Mouse (Mus musculus) liver, embryonic 16.5 days (tissue): ENCODE data around the gene Fermt2. TPM values are rescaled to one million over a fixed set of nuclear protein-coding genes. Genes with fewer than 3 reads are reported as not detected.

ENCODE experiments used
- ATAC-seq: fragments of 200-750 bp; cut with Nextera tagmentation; 2 replicates; pipeline ENCODE4 v1.8.0; 2017; ENCODE audit warnings: low read depth, mild to moderate bottlenecking, moderate number of reproducible peaks, moderate library complexity
- H3K27ac ChIP-seq: fragments of 300-500 bp; sonication (generic); 2 replicates; pipeline ENCODE4 v1.5.1; 2014; ENCODE audit warnings: mild to moderate bottlenecking, low read length
- H3K27me3 ChIP-seq: fragments of 300-500 bp; sonication (generic); 2 replicates; pipeline ENCODE4 v1.6.1; 2014; ENCODE audit warnings: low read depth, low read length, mixed read lengths; ENCODE audit not compliant: control insufficient read depth, insufficient read depth
- H3K36me3 ChIP-seq: fragments of 300-500 bp; sonication (generic); 2 replicates; pipeline ENCODE4 v1.6.1; 2014; ENCODE audit warnings: mild to moderate bottlenecking; ENCODE audit not compliant: control insufficient read depth, insufficient read depth
- H3K4me1 ChIP-seq: fragments of 300-500 bp; sonication (generic); 2 replicates; pipeline ENCODE4 v1.6.1; 2014; ENCODE audit warnings: low read depth, low read length, mixed read lengths; ENCODE audit not compliant: control insufficient read depth
- H3K4me2 ChIP-seq: fragments of 300-500 bp; sonication (generic); 2 replicates; pipeline ENCODE4 v1.6.1; 2014; ENCODE audit warnings: low read depth, low read length, mixed read lengths
- H3K4me3 ChIP-seq: fragments of 300-500 bp; sonication (generic); 2 replicates; pipeline ENCODE4 v1.5.1; 2014; ENCODE audit warnings: low read depth, mild to moderate bottlenecking, low read length
- H3K9ac ChIP-seq: fragments of 300-500 bp; sonication (generic); 2 replicates; pipeline ENCODE4 v1.6.1; 2014; ENCODE audit warnings: low read depth, low read length
- H3K9me3 ChIP-seq: fragments of 300-500 bp; sonication (generic); replicated peaks from 2 replicates; pipeline ENCODE4 v1.6.1; 2016; ENCODE audit warnings: low read length; ENCODE audit not compliant: control insufficient read depth
- WGBS: fragments of 180-500 bp; shearing (Covaris S2); extraction: QIAGEN DNeasy Blood & Tissue Kit; methylation state at CpG from one replicate; pipeline ENCODE4 v1.1.7; 2014; ENCODE audit not compliant: insufficient replicate concordance; 5-methylcytosine and 5-hydroxymethylcytosine counted together
- polyA plus RNA-seq: library from polyadenylated mRNA; unstranded; fragments of >200 nt; fragmentation: Nextera tagmentation; extraction: Ambion mirVana; gene quantifications from 2 replicates; pipeline ENCODE4 v1.2.1, GENCODE M21; 2015

Fermt2 gene
- 44.8 and 50.4 TPM in 2 replicates for polyA plus RNA-seq

GRCm38 (mm10) chr14:45529411-45530363 lies at the start of gene Fermt2:
TSS of gene Fermt2 (minus strand) at chr14:45530118.
- Histone ChIP-seq H3K27me3 (peaks cover 34% of the 10 kb centered on the region), H3K4me2 (peak within 1 kb of the TSS; percentile 52), H3K9me3 (no peaks in the 10 kb centered on the region), H3K9ac (peak within 1 kb of the TSS; percentile 63), H3K4me3 (peak within 1 kb of the TSS; percentile 63), H3K4me1 (no peaks in the 10 kb centered on the region; the same call in 1 of the 2 replicates), H3K27ac (peak within 1 kb of the TSS; percentile 77), H3K36me3 (no peaks in the 10 kb centered on the region)
- under 1% methylated on average over 74 of the region's 126 CpGs for WGBS
- ATAC-seq = peak; percentile 91

DNA sequence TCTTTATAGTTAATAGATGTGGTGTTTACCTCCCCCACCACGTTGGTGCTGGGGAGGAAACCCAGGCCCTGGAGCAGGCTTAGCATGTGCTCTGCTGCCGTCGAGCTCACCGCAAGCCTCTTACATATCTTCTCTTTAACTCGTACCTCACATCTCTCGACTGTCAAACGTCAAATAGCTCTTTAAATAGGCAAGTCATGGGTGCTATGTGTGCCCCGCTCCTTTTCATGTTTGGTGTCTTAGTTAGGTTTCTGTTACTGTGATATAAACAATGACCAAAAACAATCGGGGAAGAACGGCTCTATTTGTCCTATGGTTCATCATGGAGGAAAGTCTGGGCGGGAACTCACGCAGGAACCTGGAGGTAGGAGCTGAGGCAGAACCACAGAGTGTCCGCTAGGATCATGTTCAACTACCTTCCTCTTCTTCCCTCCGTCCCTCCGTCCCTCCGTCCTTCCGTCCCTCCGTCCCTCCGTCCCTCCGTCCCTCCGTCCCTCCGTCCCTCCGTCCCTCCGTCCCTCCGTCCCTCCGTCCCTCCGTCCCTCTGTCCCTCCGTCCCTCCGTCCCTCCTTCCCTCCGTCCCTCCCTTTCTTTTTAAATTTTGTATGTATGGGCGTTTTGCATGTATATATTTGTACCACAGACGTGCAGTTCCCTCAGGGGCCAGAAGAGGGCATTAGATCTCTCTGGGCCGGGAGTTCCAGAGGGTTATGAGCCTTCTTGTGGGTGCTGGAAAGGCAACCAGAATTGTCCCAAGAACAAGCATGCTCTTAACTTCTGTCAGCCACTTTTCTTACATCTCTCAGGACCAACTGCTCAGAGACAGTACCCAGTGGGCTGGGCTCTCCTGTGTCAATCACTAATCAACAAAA lies 36.4 kb upstream of the Fermt2 start:
- 13% methylated on average over 32 of the region's 33 CpGs for whole genome bisulfite sequencing
- Histone ChIP-seq H3K36me3 (no peaks in the 10 kb centered on the region), H3K27ac (no peak overlapping the region), H3K9ac (no peak overlapping the region), H3K9me3 (no peaks in the 10 kb centered on the region), H3K4me2 (peak overlapping the region; percentile 44; the same call in 1 of the 2 replicates), H3K4me1 (no peaks in the 10 kb centered on the region; the same call in 1 of the 2 replicates), H3K27me3 (no peaks in the 10 kb centered on the region), H3K4me3 (peak overlapping the region; percentile 14)
- ATAC-seq = no peak

DNA sequence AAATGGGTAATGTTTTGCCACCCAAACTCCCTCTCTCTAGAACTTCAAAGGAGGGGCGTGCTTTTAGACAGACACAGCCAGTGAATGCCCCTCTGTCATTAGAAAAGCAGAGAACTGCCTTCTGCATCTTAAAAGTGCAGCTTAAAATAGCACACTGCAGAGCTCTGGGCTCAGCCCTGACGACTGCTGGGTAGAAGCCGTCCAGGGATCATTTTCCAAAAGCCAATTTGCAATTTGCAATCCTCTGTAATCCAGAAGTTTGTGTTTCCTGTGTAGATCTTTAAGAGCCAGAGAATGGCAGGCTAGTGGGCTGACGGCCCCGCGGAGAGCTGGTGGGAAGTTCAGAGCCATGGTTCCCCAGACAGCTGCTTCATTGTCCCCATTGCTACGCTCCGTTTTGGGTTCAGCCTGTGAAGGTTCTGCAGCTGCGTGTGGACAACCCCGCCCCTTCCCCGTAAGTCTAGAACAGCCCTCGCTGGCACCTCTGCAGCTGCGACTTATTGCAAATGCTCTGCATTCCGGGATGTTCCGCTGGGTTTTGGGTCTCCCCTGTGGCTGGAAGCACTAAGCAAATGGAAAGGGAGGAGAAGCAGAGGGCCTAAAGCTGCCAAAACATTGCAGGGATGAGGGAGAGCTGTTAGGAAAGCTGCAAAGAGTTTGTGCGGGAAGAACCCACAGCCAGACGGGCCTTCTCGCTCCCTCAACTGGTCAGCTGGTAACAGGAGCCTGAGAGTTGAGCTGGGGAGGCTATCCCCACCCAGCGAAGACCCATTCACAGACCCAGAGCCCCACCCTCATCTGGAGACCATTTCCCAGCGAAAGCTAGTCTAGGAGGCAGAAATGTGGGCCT lies 35.5 kb upstream of the Fermt2 start:
- Histone ChIP-seq H3K9me3 (no peaks in the 10 kb centered on the region), H3K27ac (no peak overlapping the region), H3K4me1 (no peaks in the 10 kb centered on the region; the same call in 1 of the 2 replicates), H3K4me3 (no peak overlapping the region), H3K9ac (no peak overlapping the region), H3K36me3 (no peaks in the 10 kb centered on the region), H3K27me3 (no peaks in the 10 kb centered on the region), H3K4me2 (peak overlapping the region; percentile 44)
- 21% methylated on average over 20 of the region's 20 CpGs for WGBS
- no peak for ATAC-seq

GRCm38 (mm10) chr14:45563577-45563976 lies 33.7 kb upstream of the Fermt2 start:
- no peak for ATAC-seq
- 72% methylated on average over 1 of the region's 1 CpGs for WGBS

GRCm38 (mm10) chr14:45561681-45562080 lies 31.8 kb upstream of the Fermt2 start:
- no peak overlapping the region for H3K27ac ChIP-seq
- H3K4me1 ChIP-seq = no peaks in the 10 kb centered on the region; the same call in 1 of the 2 replicates
- no peak overlapping the region for H3K4me3 ChIP-seq
- no peaks in the 10 kb centered on the region for H3K9me3 ChIP-seq
- H3K9ac ChIP-seq = no peak overlapping the region
- no peak overlapping the region for H3K4me2 ChIP-seq
- no peaks in the 10 kb centered on the region for H3K27me3 ChIP-seq
- no peak for ATAC-seq
- WGBS = 59% methylated on average over 6 of the region's 6 CpGs
- H3K36me3 ChIP-seq = no peaks in the 10 kb centered on the region

More at GRCm38 (mm10) chr14:45563577-45563976, 33.7 kb upstream of the Fermt2 start:
- no peak overlapping the region for H3K27ac ChIP-seq
- H3K9ac ChIP-seq = no peak overlapping the region
- H3K4me2 ChIP-seq = no peak overlapping the region
- H3K27me3 ChIP-seq = no peaks in the 10 kb centered on the region
- H3K9me3 ChIP-seq = no peaks in the 10 kb centered on the region
- no peak overlapping the region for H3K4me3 ChIP-seq
- H3K4me1 ChIP-seq = no peaks in the 10 kb centered on the region; the same call in 1 of the 2 replicates
- no peaks in the 10 kb centered on the region for H3K36me3 ChIP-seq

GRCm38 (mm10) chr14:45559018-45559417 lies 29.1 kb upstream of the Fermt2 start:
- H3K9me3 ChIP-seq = no peaks in the 10 kb centered on the region
- H3K36me3 ChIP-seq = no peaks in the 10 kb centered on the region
- no peak overlapping the region for H3K4me2 ChIP-seq
- 76% methylated on average over 1 of the region's 1 CpGs for WGBS
- H3K27me3 ChIP-seq = no peaks in the 10 kb centered on the region
- no peak overlapping the region for H3K9ac ChIP-seq
- no peak overlapping the region for H3K4me3 ChIP-seq
- H3K4me1 ChIP-seq = no peaks in the 10 kb centered on the region
- H3K27ac ChIP-seq = no peak overlapping the region
- ATAC-seq = no peak

GRCm38 (mm10) chr14:45554336-45554735 lies 24.4 kb upstream of the Fermt2 start:
- H3K9me3 ChIP-seq = no peaks in the 10 kb centered on the region

DNA sequence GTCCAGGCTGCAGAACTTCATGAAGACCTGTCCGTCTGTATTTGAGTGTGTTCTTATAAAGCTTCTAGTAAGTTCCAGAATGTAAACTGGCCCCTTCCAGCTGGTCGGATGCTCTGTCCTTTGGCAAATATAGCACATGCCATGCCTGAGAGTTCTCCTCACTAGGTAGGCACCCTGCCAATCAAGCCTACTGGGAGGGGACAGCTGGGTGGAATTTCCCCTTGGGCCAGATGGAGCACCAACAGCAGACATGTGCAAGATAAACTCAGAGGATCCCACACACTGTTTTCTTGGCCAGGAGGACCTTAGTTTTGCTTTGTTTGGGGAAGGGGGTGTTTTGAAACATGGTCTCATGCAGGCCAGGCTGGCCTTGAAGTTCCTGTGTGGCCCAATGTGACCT lies 23.9 kb upstream of the Fermt2 start:
- Histone ChIP-seq H3K4me2 (no peak overlapping the region), H3K9me3 (no peaks in the 10 kb centered on the region), H3K27ac (no peak overlapping the region), H3K4me3 (no peak overlapping the region), H3K36me3 (no peaks in the 10 kb centered on the region), H3K4me1 (no peaks in the 10 kb centered on the region), H3K9ac (no peak overlapping the region), H3K27me3 (no peaks in the 10 kb centered on the region)
- ATAC-seq = no peak
- WGBS = 49% methylated on average over 2 of the region's 2 CpGs

More at GRCm38 (mm10) chr14:45554336-45554735, 24.4 kb upstream of the Fermt2 start:
- Histone ChIP-seq H3K4me1 (no peaks in the 10 kb centered on the region), H3K27ac (no peak overlapping the region), H3K4me3 (no peak overlapping the region), H3K9ac (no peak overlapping the region), H3K27me3 (no peaks in the 10 kb centered on the region), H3K36me3 (no peaks in the 10 kb centered on the region), H3K4me2 (no peak overlapping the region)
- WGBS = 72% methylated on average over 6 of the region's 6 CpGs
- no peak for ATAC-seq
